Mouse (Mus musculus) neutrophil, adult 5-6 weeks (primary cell): Measurements from ENCODE around the gene Fermt2. TPM values are rescaled to one million over a fixed set of nuclear protein-coding genes. Genes with fewer than 3 reads are reported as not detected.
"Not testable (repeated sequence)": the region's sequence is repeated elsewhere in the genome, so short reads cannot be mapped to it uniquely, and the experiment has no call there.

Experiments used
- ATAC-seq: fragments of 151-379, 151-347 bp; 2 replicates; pipeline ENCODE4 v1.8.0; 2017; ENCODE audit warnings: mild to moderate bottlenecking, moderate TSS enrichment; ENCODE audit not compliant: insufficient number of reproducible peaks, poor library complexity, low FRiP score, severe bottlenecking; ENCODE audit errors: extremely low read depth
- total RNA-seq: library from RNA; stranded (forward); fragments of 200-1000 nt; gene quantifications from 2 replicates; pipeline ENCODE4 v1.2.3, GENCODE M21; 2017

The Fermt2 gene
- total RNA-seq, 1 experiment from 2014 or later: not detected

- ATAC-seq: no peak
Measured at GRCm38 (mm10) chr14:45528861-45529260, 1.1 kb downstream of the Fermt2 start.

DNA sequence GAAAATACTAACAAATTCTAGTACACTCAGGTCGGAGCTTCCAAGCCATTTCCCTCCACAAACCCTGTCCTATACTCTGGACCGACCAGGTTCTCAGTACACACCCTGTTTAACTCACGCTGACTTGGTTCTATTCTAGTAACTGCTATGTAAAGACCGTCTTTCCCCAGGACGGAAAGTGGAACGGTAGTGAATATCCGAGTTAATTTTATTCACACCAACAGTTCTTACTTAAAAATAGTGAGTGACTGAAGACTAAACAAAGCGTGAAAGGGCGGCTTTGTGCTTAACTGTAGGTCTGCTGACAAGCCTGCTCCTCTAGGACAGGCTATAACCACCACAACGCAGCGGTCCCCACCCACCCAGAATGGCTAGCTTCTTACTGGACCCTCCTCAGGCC is 14.1 kb downstream of the Fermt2 start:
- no peak for ATAC-seq

DNA sequence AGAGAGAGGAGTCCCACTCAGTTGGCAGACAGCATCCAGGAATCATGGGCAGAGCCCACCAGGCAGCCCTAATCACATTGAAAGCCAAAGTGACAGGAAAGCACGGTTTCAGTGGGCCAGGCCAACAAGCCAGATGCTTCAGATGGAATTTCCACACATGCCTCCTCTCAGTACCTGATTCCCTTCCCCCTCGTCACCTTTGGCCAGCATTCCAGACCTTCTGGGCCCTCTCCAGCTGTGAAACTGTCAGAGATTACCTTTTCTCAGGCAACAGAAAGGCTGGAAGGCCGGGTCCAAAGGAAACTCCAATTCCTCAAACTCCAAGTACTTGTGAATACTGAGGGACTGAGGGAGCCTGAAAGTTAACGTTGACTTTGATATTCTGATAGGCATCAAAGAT is 19.1 kb downstream of the Fermt2 start:
- no peak for ATAC-seq

DNA sequence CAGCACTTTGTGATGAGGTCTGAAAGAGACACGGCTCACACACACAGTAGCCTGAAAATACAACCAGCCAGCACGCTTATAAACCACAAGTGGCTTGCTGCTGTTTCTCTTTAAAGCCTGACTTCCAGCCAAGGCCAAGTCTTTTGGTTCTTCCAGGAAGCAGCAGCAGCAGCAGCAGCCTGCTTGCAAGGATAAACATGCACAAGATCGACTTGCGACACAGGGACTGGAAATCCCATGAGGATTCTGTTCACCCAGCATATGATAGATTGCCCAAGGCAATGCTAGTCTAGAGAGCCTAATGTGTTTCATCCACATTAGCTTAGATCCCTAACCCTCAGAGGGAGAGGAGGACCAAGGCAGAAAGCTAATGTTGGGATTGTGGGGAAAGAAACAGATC is 22.0 kb downstream of the Fermt2 start:
- no peak for ATAC-seq

DNA sequence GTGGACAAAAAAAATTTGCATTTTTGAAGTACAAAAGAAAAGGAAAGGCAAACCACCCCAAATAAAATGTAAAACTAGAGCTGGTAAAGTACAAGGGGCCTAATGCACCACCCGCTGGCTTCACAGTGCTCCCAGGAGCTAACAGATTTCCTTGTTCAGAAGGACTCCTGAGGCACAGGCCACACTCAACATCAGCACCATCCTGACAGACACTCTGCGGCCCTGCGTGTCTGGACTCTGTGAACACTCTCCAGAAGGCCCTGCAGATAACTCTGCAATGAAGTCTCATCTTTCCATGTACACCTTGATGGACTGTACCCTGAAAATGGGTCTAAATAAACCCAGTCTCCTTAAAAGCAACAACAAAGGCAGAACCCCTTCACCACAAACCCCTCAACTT is 22.5 kb downstream of the Fermt2 start:
- no peak for ATAC-seq

- ATAC-seq: no peak
Measured at GRCm38 (mm10) chr14:45507032-45507431, 22.9 kb downstream of the Fermt2 start.

DNA sequence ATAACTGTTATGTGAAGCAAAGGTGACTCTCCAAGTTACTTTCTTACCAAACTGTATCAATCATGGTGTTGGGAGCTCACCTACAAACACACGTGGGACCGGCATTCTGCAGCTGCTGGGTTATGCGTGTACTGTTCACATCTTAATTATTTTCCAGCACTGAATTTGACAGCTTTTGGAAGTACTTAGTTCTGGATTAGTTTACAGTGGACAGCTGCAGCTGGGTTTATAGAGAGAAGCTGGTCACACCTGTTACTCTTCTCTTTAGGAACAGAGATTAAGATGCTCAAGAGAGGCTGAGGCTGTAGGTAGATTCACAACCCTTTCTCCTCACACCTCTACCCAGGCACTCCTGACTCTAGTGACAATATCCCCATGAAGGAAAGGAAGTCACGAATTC is 23.8 kb downstream of the Fermt2 start:
- ATAC-seq: no peak

DNA sequence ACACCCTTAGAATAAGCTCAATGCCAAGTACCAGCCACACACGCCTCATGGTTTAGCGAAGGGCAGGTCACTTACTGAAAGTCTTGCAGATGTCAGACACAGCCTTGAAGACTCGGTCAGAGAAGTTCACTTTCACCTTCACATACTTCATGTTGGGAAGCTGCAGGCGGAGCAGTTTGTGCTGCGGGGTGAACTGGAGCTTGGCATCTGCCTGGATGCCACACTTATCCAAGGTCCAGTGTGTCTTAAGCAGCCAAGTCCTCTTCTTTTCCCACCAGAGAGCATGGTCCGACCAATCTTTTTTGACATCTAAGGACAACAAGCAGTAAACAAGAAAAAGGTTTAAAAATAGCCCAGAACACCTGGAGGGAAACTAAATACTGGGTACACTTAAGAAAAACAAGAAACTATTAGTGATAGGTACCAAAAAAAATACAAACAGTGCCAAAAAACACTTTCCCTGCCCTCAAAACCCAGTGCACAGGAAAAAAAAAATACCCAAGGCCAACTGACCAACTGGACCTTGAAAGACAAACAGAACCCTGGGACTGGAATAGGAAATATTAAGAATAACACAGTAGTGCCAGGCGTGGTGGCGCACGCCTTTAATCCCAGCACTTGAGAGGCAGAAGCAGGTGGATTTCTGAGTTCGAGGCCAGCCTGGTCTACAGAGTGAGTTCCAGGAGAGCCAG is 25.4 kb downstream of the Fermt2 start:
- no peak for ATAC-seq

- ATAC-seq: no peak
Measured at GRCm38 (mm10) chr14:45503934-45504333, 26.0 kb downstream of the Fermt2 start.

- ATAC-seq: no peak
Measured at GRCm38 (mm10) chr14:45500052-45500451, 29.9 kb downstream of the Fermt2 start.

GRCm38 (mm10) chr14:45497116-45497515 is 32.8 kb downstream of the Fermt2 start:
- ATAC-seq: no peak

DNA sequence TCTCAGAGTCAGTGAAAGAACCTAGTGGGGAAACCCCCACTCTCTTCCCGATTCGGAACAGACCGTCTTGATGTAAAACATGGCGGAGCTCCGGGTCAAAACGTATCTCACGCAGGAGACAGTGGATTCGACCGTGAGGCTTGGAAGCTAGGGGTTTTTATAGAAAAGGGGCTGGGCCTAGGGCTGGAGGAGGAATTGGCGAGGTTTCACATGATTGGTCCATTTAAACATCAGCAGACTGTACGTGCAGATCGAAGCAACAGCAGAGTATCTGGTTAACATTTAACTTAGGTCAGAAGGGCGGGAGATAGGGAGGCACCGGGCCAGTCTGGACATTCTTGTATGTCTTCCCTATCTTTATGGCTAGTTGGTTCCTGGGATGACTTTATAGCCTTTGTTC is 34.1 kb downstream of the Fermt2 start:
- not testable (repeated sequence) for ATAC-seq

GRCm38 (mm10) chr14:45493891-45494290 is 36.0 kb downstream of the Fermt2 start:
- ATAC-seq: no peak

GRCm38 (mm10) chr14:45492668-45493067 is 37.2 kb downstream of the Fermt2 start:
- ATAC-seq: no peak

DNA sequence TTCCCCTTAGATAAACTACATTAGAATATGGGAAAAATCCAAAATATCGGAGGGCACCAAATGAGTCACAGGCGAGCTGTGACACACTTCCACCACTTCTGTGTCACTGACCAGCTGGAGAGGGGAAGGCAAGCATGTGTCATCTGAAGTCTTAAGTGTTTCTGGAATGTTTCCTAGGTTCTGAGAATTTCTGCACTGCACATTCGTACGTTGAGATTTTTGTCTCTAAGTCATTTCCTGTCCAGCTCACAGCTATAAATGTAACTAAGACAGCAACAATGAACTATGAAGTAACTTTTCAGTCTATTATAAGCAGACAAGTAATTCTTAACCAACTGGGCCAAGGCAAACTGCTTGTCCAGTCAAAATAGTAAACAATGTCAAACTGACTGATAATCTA is 37.9 kb downstream of the Fermt2 start:
- no peak for ATAC-seq

GRCm38 (mm10) chr14:45487201-45487600 is 42.7 kb downstream of the Fermt2 start:
- ATAC-seq: not testable (repeated sequence)

- ATAC-seq: not testable (repeated sequence)
Measured at GRCm38 (mm10) chr14:45483361-45483760, 46.6 kb downstream of the Fermt2 start.

DNA sequence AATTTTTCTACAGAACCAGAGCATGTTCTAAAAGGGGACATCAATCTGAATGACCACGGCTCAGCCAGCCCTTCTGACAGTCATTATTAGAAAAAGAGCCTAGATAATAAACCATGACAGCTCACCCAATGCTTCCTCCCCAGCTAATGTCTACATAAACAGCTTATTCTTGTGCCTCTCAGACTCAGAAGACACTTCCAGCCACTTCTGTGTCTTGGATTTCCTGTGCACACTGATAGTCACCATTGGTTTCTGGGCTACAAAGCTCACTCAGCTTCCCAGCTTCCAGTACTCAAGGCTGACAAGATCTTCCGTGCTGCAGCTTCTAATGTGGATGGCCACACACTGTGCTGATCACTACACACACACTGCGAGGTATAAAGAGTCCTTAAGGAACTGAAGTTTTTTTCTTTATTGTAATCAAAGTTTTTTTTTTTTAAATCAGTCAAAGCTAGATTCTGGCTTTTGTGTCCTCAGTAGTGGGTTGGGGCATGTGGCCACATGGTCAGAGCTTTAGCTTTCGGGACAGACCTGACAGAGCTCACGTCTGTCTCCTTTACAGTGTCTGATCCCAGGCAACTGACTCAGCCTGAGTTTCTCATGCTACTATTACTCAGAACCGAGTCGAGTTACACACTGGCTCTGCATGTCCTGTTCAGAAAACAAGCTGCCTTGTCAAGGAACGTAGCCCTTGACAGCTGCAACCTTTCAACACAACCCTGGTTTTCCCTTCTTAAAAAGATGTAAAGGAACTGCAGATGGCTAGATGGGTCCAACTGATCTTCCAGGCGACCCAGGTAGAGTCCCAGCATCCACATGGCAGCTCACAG is 50.7 kb downstream of the Fermt2 start:
- no peak for ATAC-seq

GRCm38 (mm10) chr14:45478515-45478914 is 51.4 kb downstream of the Fermt2 start:
- ATAC-seq: no peak

- no peak for ATAC-seq
Measured at GRCm38 (mm10) chr14:45477651-45478050, 52.3 kb downstream of the Fermt2 start.
